Mouse (Mus musculus) common myeloid progenitor, adult 5-6 weeks (primary cell): ENCODE results near the gene Vwa8. TPM values are rescaled to one million over a fixed set of nuclear protein-coding genes. Genes with fewer than 3 reads are reported as not detected.
"Not testable (repeated sequence)": the region's sequence is repeated elsewhere in the genome, so short reads cannot be mapped to it uniquely, and the experiment has no call there.

Experiments
- ATAC-seq: replicated peaks from 2 replicates; pipeline ENCODE4 v1.8.0; 2016; ENCODE audit warnings: low read depth, mild to moderate bottlenecking, moderate TSS enrichment, inconsistent platforms; ENCODE audit not compliant: poor library complexity, severe bottlenecking
- total RNA-seq: library from RNA; stranded (forward); fragments of 200-1000, 187-1606 nt; gene quantifications from 2 replicates; pipeline ENCODE4 v1.2.3, GENCODE M21; 2017

Gene Vwa8
- total RNA-seq, 1 experiment from 2014 or later = 23.5 TPM

- ATAC-seq = no peak
These were observed 32.0 kb downstream of the Vwa8 start for GRCm38 (mm10) chr14:78880879-78881278.

GRCm38 (mm10) chr14:78881563-78881962 is 32.7 kb downstream of the Vwa8 start:
- no peak for ATAC-seq

- ATAC-seq = no peak
These were observed 37.2 kb downstream of the Vwa8 start for GRCm38 (mm10) chr14:78885915-78886534.

GRCm38 (mm10) chr14:78886566-78887234 is 37.8 kb downstream of the Vwa8 start:
- ATAC-seq = no peak

GRCm38 (mm10) chr14:78887494-78887893 is 38.6 kb downstream of the Vwa8 start:
- ATAC-seq = not testable (repeated sequence)

- ATAC-seq = no peak
These were observed 46.6 kb downstream of the Vwa8 start for GRCm38 (mm10) chr14:78895496-78895895.

GRCm38 (mm10) chr14:78896252-78896651 is 47.4 kb downstream of the Vwa8 start:
- no peak for ATAC-seq

GRCm38 (mm10) chr14:78900770-78901169 is 51.9 kb downstream of the Vwa8 start:
- ATAC-seq = peak; percentile 81

- ATAC-seq = no peak
These were observed 59.5 kb downstream of the Vwa8 start for GRCm38 (mm10) chr14:78908205-78908863.

- ATAC-seq = no peak
These were observed 63.2 kb downstream of the Vwa8 start for GRCm38 (mm10) chr14:78912076-78912475.

- ATAC-seq = peak; percentile 97
These were observed 65.3 kb downstream of the Vwa8 start for GRCm38 (mm10) chr14:78914180-78914579.

GRCm38 (mm10) chr14:78916691-78917090 is 67.8 kb downstream of the Vwa8 start:
- ATAC-seq = no peak

GRCm38 (mm10) chr14:78921219-78921618 is 72.4 kb downstream of the Vwa8 start:
- ATAC-seq = no peak

- ATAC-seq = no peak
These were observed 74.8 kb downstream of the Vwa8 start for GRCm38 (mm10) chr14:78923631-78924030.

GRCm38 (mm10) chr14:78924755-78925537 is 76.1 kb downstream of the Vwa8 start:
- ATAC-seq = no peak

GRCm38 (mm10) chr14:78932094-78932493 is 83.2 kb downstream of the Vwa8 start:
- ATAC-seq = no peak

GRCm38 (mm10) chr14:78933399-78933798 is 84.5 kb downstream of the Vwa8 start:
- no peak for ATAC-seq

GRCm38 (mm10) chr14:78934596-78934995 is 85.7 kb downstream of the Vwa8 start:
- no peak for ATAC-seq

GRCm38 (mm10) chr14:78935796-78936195 is 86.9 kb downstream of the Vwa8 start:
- ATAC-seq = no peak

GRCm38 (mm10) chr14:78941741-78942475 is 93.1 kb downstream of the Vwa8 start:
- ATAC-seq = no peak
